Mouse (Mus musculus) liver, embryonic 12.5 days (tissue): ENCODE data around the gene Eps15l1. TPM values are rescaled to one million over a fixed set of nuclear protein-coding genes. Genes with fewer than 3 reads are reported as not detected.

Experiments used
- ATAC-seq: fragments of 200-750 bp; cut with Nextera tagmentation; 2 replicates; pipeline ENCODE4 v1.8.0; 2017; ENCODE audit warnings: moderate number of reproducible peaks, mild to moderate bottlenecking, moderate library complexity
- H3K27ac ChIP-seq: fragments of 300-500 bp; sonication (generic); 2 replicates; pipeline ENCODE4 v1.5.1; 2016; ENCODE audit warnings: mild to moderate bottlenecking
- H3K27me3 ChIP-seq: fragments of 300-500 bp; sonication (generic); replicated peaks from 2 replicates; pipeline ENCODE4 v1.6.1; 2016; ENCODE audit warnings: mild to moderate bottlenecking, moderate library complexity
- H3K36me3 ChIP-seq: fragments of 300-500 bp; sonication (generic); 2 replicates; pipeline ENCODE4 v1.6.1; 2016; ENCODE audit warnings: mild to moderate bottlenecking, moderate library complexity
- H3K4me1 ChIP-seq: fragments of 300-500 bp; sonication (generic); 2 replicates; pipeline ENCODE4 v1.6.1; 2016
- H3K4me2 ChIP-seq: fragments of 300-500 bp; sonication (generic); 2 replicates; pipeline ENCODE4 v1.6.1; 2016; ENCODE audit warnings: mild to moderate bottlenecking, moderate library complexity
- H3K4me3 ChIP-seq: fragments of 300-500 bp; sonication (generic); 2 replicates; pipeline ENCODE4 v1.5.1; 2016; ENCODE audit warnings: mild to moderate bottlenecking, moderate library complexity
- H3K9ac ChIP-seq: fragments of 300-500 bp; sonication (generic); 2 replicates; pipeline ENCODE4 v1.6.1; 2016; ENCODE audit warnings: mild to moderate bottlenecking, moderate library complexity
- H3K9me3 ChIP-seq: fragments of 300-500 bp; sonication (generic); replicated peaks from 2 replicates; pipeline ENCODE4 v1.6.1; 2016; ENCODE audit warnings: mild to moderate bottlenecking, moderate library complexity
- WGBS: fragments of 180-500 bp; shearing (Covaris S2); methylation state at CpG from one replicate; pipeline ENCODE4 v1.1.7; 2016; ENCODE audit not compliant: insufficient replicate concordance; 5-methylcytosine and 5-hydroxymethylcytosine counted together
- polyA plus RNA-seq: library from polyadenylated mRNA; unstranded; fragments of >200 nt; fragmentation: Nextera tagmentation; extraction: Ambion mirVana; gene quantifications from 2 replicates; pipeline ENCODE4 v1.2.1, GENCODE M21; 2016

Eps15l1 gene
- 28.9 and 29.8 TPM in 2 replicates for polyA plus RNA-seq

- peaks cover 56% of the 10 kb centered on the region for H3K4me1 ChIP-seq
- no peaks in the 10 kb centered on the region for H3K9me3 ChIP-seq
- H3K36me3 ChIP-seq = peaks cover 16% of the 10 kb centered on the region
- H3K27ac ChIP-seq = peak within 1 kb of the TSS; percentile 97
- WGBS = 2% methylated on average over 48 of the region's 48 CpGs
- H3K4me2 ChIP-seq = peak within 1 kb of the TSS; percentile 91
- no peaks in the 10 kb centered on the region for H3K27me3 ChIP-seq
- peak within 1 kb of the TSS; percentile 97 for H3K9ac ChIP-seq
- ATAC-seq = peak; percentile 95
- H3K4me3 ChIP-seq = peak within 1 kb of the TSS; percentile 93
Observed at GRCm38 (mm10) chr8:72421362-72422335, at the start of gene Eps15l1. Eps15l1 (minus strand) TSS chr8:72421460.

GRCm38 (mm10) chr8:72470684-72471083 lies 49.4 kb upstream of the Eps15l1 start:
- Histone ChIP-seq H3K4me3 (no peak overlapping the region), H3K9me3 (no peaks in the 10 kb centered on the region), H3K4me1 (peaks cover 21% of the 10 kb centered on the region), H3K27me3 (no peaks in the 10 kb centered on the region), H3K9ac (no peak overlapping the region), H3K27ac (no peak overlapping the region), H3K36me3 (peaks cover 80% of the 10 kb centered on the region), H3K4me2 (no peak overlapping the region)
- 87% methylated on average over 7 of the region's 7 CpGs for WGBS
- ATAC-seq = no peak

- Histone ChIP-seq H3K27ac (no peak overlapping the region), H3K9ac (no peak overlapping the region), H3K4me1 (peaks cover 17% of the 10 kb centered on the region), H3K4me2 (no peak overlapping the region), H3K27me3 (no peaks in the 10 kb centered on the region), H3K4me3 (no peak overlapping the region), H3K9me3 (no peaks in the 10 kb centered on the region), H3K36me3 (peaks cover 87% of the 10 kb centered on the region)
- 87% methylated on average over 8 of the region's 8 CpGs for WGBS
- no peak for ATAC-seq
Observed at GRCm38 (mm10) chr8:72469984-72470383, 48.7 kb upstream of the Eps15l1 start.

DNA sequence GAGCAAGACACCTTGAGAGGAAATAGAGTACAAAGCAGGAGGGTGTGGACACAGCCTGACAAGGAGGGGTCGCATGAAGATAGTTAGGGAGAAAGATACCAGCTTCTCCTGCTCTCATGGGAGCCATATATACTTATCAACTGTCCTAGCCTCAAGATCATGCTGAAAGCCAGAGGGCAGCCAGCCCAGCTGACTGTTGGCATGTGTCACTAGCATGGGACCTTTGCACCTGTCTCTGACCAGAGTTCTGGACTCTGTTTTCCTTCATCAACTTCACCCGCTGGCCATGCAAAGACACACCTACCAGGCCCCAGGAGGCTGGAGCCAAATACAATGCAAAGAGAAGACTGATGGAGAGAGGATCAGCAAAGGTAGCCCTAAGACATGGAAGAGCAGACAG lies 48.0 kb upstream of the Eps15l1 start:
- no peak overlapping the region for H3K27ac ChIP-seq
- no peaks in the 10 kb centered on the region for H3K27me3 ChIP-seq
- WGBS = 86% methylated on average over 2 of the region's 2 CpGs
- ATAC-seq = no peak
- no peak overlapping the region for H3K4me3 ChIP-seq
- H3K36me3 ChIP-seq = peaks cover 95% of the 10 kb centered on the region
- peaks cover 14% of the 10 kb centered on the region for H3K4me1 ChIP-seq
- no peak overlapping the region for H3K9ac ChIP-seq
- no peaks in the 10 kb centered on the region for H3K9me3 ChIP-seq
- no peak overlapping the region for H3K4me2 ChIP-seq

GRCm38 (mm10) chr8:72464211-72464610 lies 43.0 kb upstream of the Eps15l1 start:
- Histone ChIP-seq H3K4me1 (no peaks in the 10 kb centered on the region), H3K9ac (no peak overlapping the region), H3K4me2 (no peak overlapping the region), H3K9me3 (no peaks in the 10 kb centered on the region), H3K4me3 (no peak overlapping the region), H3K27ac (no peak overlapping the region), H3K36me3 (peaks cover 100% of the 10 kb centered on the region), H3K27me3 (no peaks in the 10 kb centered on the region)
- WGBS = 87% methylated on average over 10 of the region's 10 CpGs
- ATAC-seq = no peak

DNA sequence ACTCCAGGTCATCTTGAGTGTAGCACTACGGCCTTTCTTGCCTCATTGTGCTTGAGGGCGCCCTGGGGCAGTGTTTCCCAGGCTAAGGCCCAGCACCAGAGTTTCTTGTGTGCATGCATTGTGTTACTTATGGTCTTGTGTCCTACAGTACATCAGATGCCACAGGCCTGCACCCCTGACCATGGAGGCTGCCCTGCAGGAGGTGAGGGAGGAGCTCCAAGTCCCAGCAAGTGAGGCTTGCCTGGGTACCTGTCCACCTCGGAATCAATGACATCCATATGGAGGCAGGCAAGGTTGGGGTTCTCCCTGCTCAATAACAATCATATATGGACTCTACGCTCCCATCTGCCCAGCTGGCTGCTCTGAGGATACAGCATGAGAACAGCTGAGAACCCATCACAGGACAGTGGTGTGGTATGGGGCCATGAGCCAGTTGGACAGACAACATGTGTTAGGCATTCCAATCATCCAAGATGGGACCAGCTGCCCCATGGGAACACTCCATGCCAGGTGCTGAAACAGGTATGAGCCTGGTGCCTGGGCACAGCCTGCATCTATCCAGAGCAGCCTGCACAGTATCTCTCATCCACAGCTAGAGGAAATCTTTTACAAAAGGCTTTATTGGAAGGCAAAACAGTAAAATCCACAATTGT lies 38.7 kb upstream of the Eps15l1 start:
- Histone ChIP-seq H3K9ac (no peak overlapping the region), H3K27me3 (no peaks in the 10 kb centered on the region), H3K36me3 (peaks cover 79% of the 10 kb centered on the region), H3K27ac (no peak overlapping the region), H3K4me1 (no peaks in the 10 kb centered on the region), H3K4me3 (no peak overlapping the region), H3K9me3 (no peaks in the 10 kb centered on the region), H3K4me2 (no peak overlapping the region)
- WGBS = 88% methylated on average over 4 of the region's 4 CpGs
- no peak; the same call in 1 of the 2 replicates for ATAC-seq

DNA sequence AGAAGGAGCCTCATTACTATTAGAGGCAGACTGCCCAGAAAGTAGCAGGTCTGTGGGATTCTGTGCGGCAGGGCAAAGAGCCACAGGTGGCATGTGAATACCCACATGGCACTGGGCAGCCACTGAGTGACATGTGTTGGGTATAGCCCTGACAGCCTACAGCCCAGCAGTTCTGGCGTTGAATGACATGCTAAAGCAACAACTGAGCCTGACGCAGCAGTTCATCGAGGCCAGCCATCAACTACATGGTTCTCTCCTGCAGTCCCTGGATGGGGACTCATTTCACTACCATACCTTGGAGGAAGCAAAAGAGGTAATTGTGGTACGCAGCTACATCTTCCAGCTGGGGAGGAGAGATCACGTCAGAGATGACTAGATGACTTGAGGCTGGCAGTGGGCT lies 37.2 kb upstream of the Eps15l1 start:
- H3K9ac ChIP-seq = no peak overlapping the region
- no peak overlapping the region for H3K4me3 ChIP-seq
- H3K4me2 ChIP-seq = no peak overlapping the region
- no peaks in the 10 kb centered on the region for H3K27me3 ChIP-seq
- 84% methylated on average over 6 of the region's 6 CpGs for WGBS
- peaks cover 79% of the 10 kb centered on the region for H3K36me3 ChIP-seq
- no peak for ATAC-seq
- H3K9me3 ChIP-seq = peaks cover 6% of the 10 kb centered on the region; the same call in 1 of the 2 replicates
- H3K4me1 ChIP-seq = no peaks in the 10 kb centered on the region
- no peak overlapping the region for H3K27ac ChIP-seq

DNA sequence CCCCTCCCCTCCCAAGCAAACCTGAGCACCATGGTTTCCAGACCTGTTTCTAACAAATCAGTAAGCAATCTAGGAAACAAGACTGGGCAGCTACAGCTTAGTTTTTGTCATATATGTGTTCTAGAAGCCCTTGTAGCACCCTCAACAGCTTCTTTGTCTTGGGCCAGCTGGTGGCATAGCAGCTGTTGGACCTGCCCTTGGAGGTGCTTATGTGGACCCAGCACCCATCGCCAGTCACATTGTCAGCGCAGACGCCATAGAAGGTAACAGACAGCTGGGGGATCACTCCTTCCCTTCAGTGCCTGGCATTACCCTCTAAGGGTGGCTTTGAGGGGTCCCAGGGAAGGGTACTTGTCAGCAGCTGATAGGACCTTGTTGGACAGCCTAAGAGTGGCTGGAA lies 36.5 kb upstream of the Eps15l1 start:
- no peaks in the 10 kb centered on the region for H3K27me3 ChIP-seq
- no peak overlapping the region for H3K4me3 ChIP-seq
- no peaks in the 10 kb centered on the region for H3K4me1 ChIP-seq
- H3K9me3 ChIP-seq = peaks cover 6% of the 10 kb centered on the region; the same call in 1 of the 2 replicates
- 91% methylated on average over 3 of the region's 3 CpGs for WGBS
- no peak overlapping the region for H3K9ac ChIP-seq
- ATAC-seq = no peak
- H3K36me3 ChIP-seq = peaks cover 79% of the 10 kb centered on the region
- H3K27ac ChIP-seq = no peak overlapping the region
- no peak overlapping the region for H3K4me2 ChIP-seq

DNA sequence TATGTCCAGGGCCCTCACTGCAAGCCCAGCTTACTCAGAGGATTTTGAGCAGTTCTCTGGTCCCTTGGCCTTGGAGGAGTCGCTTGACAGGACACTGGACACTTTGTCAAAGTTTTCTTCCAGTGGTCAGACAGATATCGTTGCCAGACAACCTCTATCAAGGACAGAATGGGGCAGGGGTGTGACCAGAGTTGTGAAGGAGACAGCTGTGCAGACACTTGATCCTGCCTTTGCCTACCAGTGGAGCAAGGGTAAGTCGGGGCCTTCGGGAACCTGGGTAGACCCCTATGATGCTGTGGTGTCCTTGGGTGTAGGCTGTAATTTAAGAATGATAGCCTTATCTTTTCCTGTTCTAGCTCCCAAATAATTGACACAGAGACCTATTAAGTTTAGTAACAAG lies 34.1 kb upstream of the Eps15l1 start:
- ATAC-seq = no peak
- Histone ChIP-seq H3K4me2 (no peak overlapping the region), H3K27ac (no peak overlapping the region), H3K4me1 (peaks cover 11% of the 10 kb centered on the region), H3K9me3 (peaks cover 6% of the 10 kb centered on the region; the same call in 1 of the 2 replicates), H3K9ac (no peak overlapping the region), H3K36me3 (peaks cover 74% of the 10 kb centered on the region), H3K4me3 (no peak overlapping the region), H3K27me3 (no peaks in the 10 kb centered on the region)
- WGBS = 78% methylated on average over 4 of the region's 4 CpGs

DNA sequence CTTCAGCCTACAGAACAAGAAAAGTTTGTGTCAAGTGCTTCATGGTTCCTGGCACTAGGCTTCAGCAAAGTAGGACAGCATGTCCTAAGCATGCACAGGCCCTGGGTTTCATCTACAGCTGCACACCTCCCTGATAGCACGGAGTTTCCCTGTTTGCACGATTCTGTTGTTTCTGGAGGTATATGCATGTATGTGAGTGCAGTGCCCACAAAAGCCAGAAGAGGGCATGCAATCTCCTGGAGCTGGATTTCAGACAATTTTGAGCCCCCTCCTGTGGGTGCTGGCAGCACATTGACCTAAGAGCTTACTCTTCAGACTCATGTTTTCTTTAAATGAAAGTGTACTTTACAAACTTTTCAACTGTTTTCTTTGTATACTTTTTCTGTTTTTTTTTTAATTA lies 32.6 kb upstream of the Eps15l1 start:
- Histone ChIP-seq H3K4me3 (no peak overlapping the region), H3K27ac (no peak overlapping the region), H3K9ac (no peak overlapping the region), H3K4me1 (peaks cover 11% of the 10 kb centered on the region), H3K36me3 (peaks cover 73% of the 10 kb centered on the region), H3K27me3 (no peaks in the 10 kb centered on the region), H3K9me3 (peaks cover 6% of the 10 kb centered on the region; the same call in 1 of the 2 replicates), H3K4me2 (no peak overlapping the region)
- WGBS = 81% methylated on average over 2 of the region's 2 CpGs
- no peak for ATAC-seq

- peak; percentile 76 for ATAC-seq
- H3K9me3 ChIP-seq = peaks cover 6% of the 10 kb centered on the region; the same call in 1 of the 2 replicates
- WGBS = 49% methylated on average over 8 of the region's 8 CpGs
Observed at GRCm38 (mm10) chr8:72451516-72451915, 30.3 kb upstream of the Eps15l1 start.

GRCm38 (mm10) chr8:72445071-72445470 lies 23.8 kb upstream of the Eps15l1 start:
- WGBS = 87% methylated on average over 6 of the region's 6 CpGs
- H3K27me3 ChIP-seq = no peaks in the 10 kb centered on the region
- H3K9ac ChIP-seq = no peak overlapping the region
- no peak overlapping the region for H3K4me3 ChIP-seq
- no peak overlapping the region for H3K4me2 ChIP-seq
- no peaks in the 10 kb centered on the region for H3K9me3 ChIP-seq
- peaks cover 11% of the 10 kb centered on the region for H3K4me1 ChIP-seq
- peaks cover 31% of the 10 kb centered on the region for H3K36me3 ChIP-seq
- no peak for ATAC-seq
- 0 out of 2 replicates have a peak overlapping the region, but pooled peaks have one; percentile 0 for H3K27ac ChIP-seq

More at GRCm38 (mm10) chr8:72451516-72451915, 30.3 kb upstream of the Eps15l1 start:
- peaks cover 81% of the 10 kb centered on the region for H3K36me3 ChIP-seq
- no peak overlapping the region for H3K9ac ChIP-seq
- no peak overlapping the region for H3K4me2 ChIP-seq
- 0 out of 2 replicates have a peak overlapping the region, but pooled peaks have one; percentile 45 for H3K27ac ChIP-seq
- no peak overlapping the region for H3K4me3 ChIP-seq
- H3K4me1 ChIP-seq = peaks cover 11% of the 10 kb centered on the region
- H3K27me3 ChIP-seq = no peaks in the 10 kb centered on the region
